Mouse (Mus musculus): ENCODE data around the gene Ms4a12. TPM values are rescaled to one million over a fixed set of nuclear protein-coding genes. Genes with fewer than 3 reads are reported as not detected.

The Ms4a12 gene
- total RNA-seq, 1 experiment from 2014 or later, result not detected

Other genes starting within 250 kb of the Ms4a12 start
- not detected in 2 replicates for gene Ms4a15, start 239.2 kb downstream of the Ms4a12 start, total RNA-seq (2017)
- not detected in 2 replicates for gene Ms4a18, start 214.4 kb downstream of the Ms4a12 start, total RNA-seq (2017)
- 1.4 and 3.6 TPM in 2 replicates for gene Ms4a8a, start 151.3 kb downstream of the Ms4a12 start, total RNA-seq (2017)
- not detected in 2 replicates for gene 1700017D01Rik, start 101.6 kb downstream of the Ms4a12 start, total RNA-seq (2017)
- gene 1700025F22Rik, start 67.1 kb downstream of the Ms4a12 start, total RNA-seq (2017), result not detected in 2 replicates
- gene Ms4a13, start 35.7 kb downstream of the Ms4a12 start, total RNA-seq (2017), result not detected in 2 replicates
- gene Ms4a1, start 33.8 kb upstream of the Ms4a12 start, total RNA-seq (2017), result 552 and 558 TPM in 2 replicates
- gene Ms4a5, start 51.4 kb upstream of the Ms4a12 start, total RNA-seq (2017), result not detected in 2 replicates
- gene Ms4a14, start 82.0 kb upstream of the Ms4a12 start, total RNA-seq (2017), result not detected in 2 replicates
- gene Ms4a7, start 103.7 kb upstream of the Ms4a12 start, total RNA-seq (2017), result 0.49 TPM in 1 of 2 replicates, not detected in the other
- 1.4 and 3.7 TPM in 2 replicates for gene Ms4a4a, start 143.1 kb upstream of the Ms4a12 start, total RNA-seq (2017)
- gene Ms4a4c, start 172.3 kb upstream of the Ms4a12 start, total RNA-seq (2017), result 129 and 133 TPM in 2 replicates
- 44.8 and 59.4 TPM in 2 replicates for gene Ms4a4b, start 211.1 kb upstream of the Ms4a12 start, total RNA-seq (2017)
- 34.3 and 38.1 TPM in 2 replicates for gene Ms4a6c, start 236.9 kb upstream of the Ms4a12 start, total RNA-seq (2017)

Measured in neutrophil, adult 5-6 weeks (primary cell).